Mouse (Mus musculus) forebrain, embryonic 10.5 days (tissue): ENCODE measurements at regions not wholly inside any gene's neighbourhood (a gene's known extent, or its start where the extent isn't known, plus 50 kb on each side); places are given as distances from the start of the nearest gene placed in this dataset.

Experiments used
- DNase-seq: peaks from one replicate; pipeline ENCODE4 v3.0.0-alpha.2; 2017; ENCODE audit warnings: low spot score; ENCODE audit errors: extremely low spot score
- H3K27ac ChIP-seq: fragments of 300-500 bp; sonication (generic); 2 replicates; pipeline ENCODE4 v1.5.1; 2016; ENCODE audit warnings: mild to moderate bottlenecking
- H3K27me3 ChIP-seq: fragments of 300-500 bp; sonication (generic); 2 replicates; pipeline ENCODE4 v1.6.1; 2016; ENCODE audit warnings: mild to moderate bottlenecking; ENCODE audit not compliant: poor library complexity, severe bottlenecking
- H3K36me3 ChIP-seq: fragments of 300-500 bp; sonication (generic); replicated peaks from 2 replicates; pipeline ENCODE4 v1.6.1; 2016; ENCODE audit warnings: mild to moderate bottlenecking, moderate library complexity
- H3K4me1 ChIP-seq: fragments of 300-500 bp; sonication (generic); 2 replicates; pipeline ENCODE4 v1.6.1; 2016
- H3K4me3 ChIP-seq: fragments of 300-500 bp; sonication (generic); 2 replicates; pipeline ENCODE4 v1.5.1; 2016; ENCODE audit warnings: mild to moderate bottlenecking, moderate library complexity
- H3K9me3 ChIP-seq: fragments of 300-500 bp; sonication (generic); 2 replicates; pipeline ENCODE4 v1.6.1; 2016; ENCODE audit warnings: mild to moderate bottlenecking, moderate library complexity
- WGBS: fragments of 180-500 bp; shearing (Covaris S2); methylation state at CpG from one replicate; pipeline ENCODE4 v1.1.7; 2016; 5-methylcytosine and 5-hydroxymethylcytosine counted together

GRCm38 (mm10) chr1:113703462-113703861 lies 1838.7 kb upstream of the Dsel start:
- no peaks in the 10 kb centered on the region for H3K4me1 ChIP-seq
- H3K27ac ChIP-seq, result no peak overlapping the region
- DNase-seq, result no peak
- no peaks in the 10 kb centered on the region for H3K9me3 ChIP-seq
- 93% methylated on average over 1 of the region's 1 CpGs for WGBS
- no peaks in the 10 kb centered on the region for H3K36me3 ChIP-seq
- no peaks in the 10 kb centered on the region for H3K27me3 ChIP-seq
- no peak overlapping the region for H3K4me3 ChIP-seq

DNA sequence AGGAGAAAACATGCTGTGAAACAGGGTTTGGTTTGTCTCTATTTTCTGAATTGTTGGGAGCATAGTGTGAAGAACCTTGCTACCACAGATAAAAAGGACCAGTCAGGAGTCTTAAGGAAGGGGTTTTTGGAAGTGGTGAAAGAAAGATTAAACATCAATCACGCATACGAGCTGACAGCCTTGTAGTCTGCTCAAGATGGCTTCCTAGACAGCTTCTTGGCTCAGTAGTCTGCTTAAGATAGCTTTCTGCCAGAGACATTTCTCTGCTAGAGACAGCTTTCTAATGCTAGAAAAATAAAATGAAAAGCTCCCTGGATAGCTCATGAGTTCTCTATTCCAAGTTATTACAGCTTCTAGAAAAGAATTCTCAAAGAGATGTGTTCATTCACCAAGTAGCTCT lies 1823.9 kb upstream of the Dsel start:
- Histone ChIP-seq H3K27ac (no peak overlapping the region), H3K27me3 (no peaks in the 10 kb centered on the region), H3K9me3 (no peaks in the 10 kb centered on the region), H3K36me3 (no peaks in the 10 kb centered on the region), H3K4me3 (no peak overlapping the region), H3K4me1 (no peaks in the 10 kb centered on the region)
- 95% methylated on average over 2 of the region's 2 CpGs for WGBS
- DNase-seq, result no peak

- Histone ChIP-seq H3K27ac (no peak overlapping the region), H3K27me3 (no peaks in the 10 kb centered on the region; the same call in 1 of the 2 replicates), H3K4me3 (no peak overlapping the region), H3K4me1 (peaks cover 11% of the 10 kb centered on the region; the same call in 1 of the 2 replicates), H3K9me3 (no peaks in the 10 kb centered on the region), H3K36me3 (no peaks in the 10 kb centered on the region)
- peak; percentile 15 for DNase-seq
- 8% methylated on average over 1 of the region's 1 CpGs for WGBS
Measured at GRCm38 (mm10) chr1:113676301-113676871, 1811.7 kb upstream of the Dsel start.

- no peak overlapping the region for H3K4me3 ChIP-seq
- no peak for DNase-seq
- no peaks in the 10 kb centered on the region for H3K36me3 ChIP-seq
- no peaks in the 10 kb centered on the region for H3K4me1 ChIP-seq
- WGBS, result 86% methylated on average over 1 of the region's 1 CpGs
- H3K9me3 ChIP-seq, result no peaks in the 10 kb centered on the region
- no peaks in the 10 kb centered on the region for H3K27me3 ChIP-seq
- no peak overlapping the region for H3K27ac ChIP-seq
Measured at GRCm38 (mm10) chr1:113630898-113631297, 1766.2 kb upstream of the Dsel start.
